Mouse (Mus musculus): ENCODE data around the gene Cdh23.
"Not testable (repeated sequence)": the region's sequence is repeated elsewhere in the genome, so short reads cannot be mapped to it uniquely, and the experiment has no call there.

Cdh23 gene

GRCm38 (mm10) chr10:60696390-60696789 is at the start of gene Cdh23:
Gene Cdh23 (minus strand): TSS chr10:60696490.
- DNase-seq (ENCODE audit: low spot score in 2 of 2) = no peak

GRCm38 (mm10) chr10:60744543-60745290 is 48.4 kb upstream of the Cdh23 start:
- no peak for DNase-seq (ENCODE audit: low spot score in 2 of 2)

- no peak for DNase-seq (ENCODE audit: low spot score in 2 of 2)
Observed at GRCm38 (mm10) chr10:60743681-60744080, 47.4 kb upstream of the Cdh23 start.

- DNase-seq (ENCODE audit: low spot score in 2 of 2) = no peak
Observed at GRCm38 (mm10) chr10:60742942-60743341, 46.7 kb upstream of the Cdh23 start.

- not testable (repeated sequence) for DNase-seq (ENCODE audit: low spot score in 2 of 2)
Observed at GRCm38 (mm10) chr10:60742296-60742695, 46.0 kb upstream of the Cdh23 start.

- DNase-seq (ENCODE audit: low spot score in 2 of 2) = no peak
Observed at GRCm38 (mm10) chr10:60741435-60741834, 45.1 kb upstream of the Cdh23 start.

GRCm38 (mm10) chr10:60739619-60740363 is 43.5 kb upstream of the Cdh23 start:
- no peak for DNase-seq (ENCODE audit: low spot score in 2 of 2)

GRCm38 (mm10) chr10:60737886-60738640 is 41.8 kb upstream of the Cdh23 start:
- no peak for DNase-seq (ENCODE audit: low spot score in 2 of 2)

- no peak for DNase-seq (ENCODE audit: low spot score in 2 of 2)
Observed at GRCm38 (mm10) chr10:60737169-60737728, 41.0 kb upstream of the Cdh23 start.

GRCm38 (mm10) chr10:60735737-60736136 is 39.4 kb upstream of the Cdh23 start:
- no peak for DNase-seq (ENCODE audit: low spot score in 2 of 2)

- no peak for DNase-seq (ENCODE audit: low spot score in 2 of 2)
Observed at GRCm38 (mm10) chr10:60733471-60733870, 37.2 kb upstream of the Cdh23 start.

- no peak for DNase-seq (ENCODE audit: low spot score in 2 of 2)
Observed at GRCm38 (mm10) chr10:60732397-60732861, 36.1 kb upstream of the Cdh23 start.

- DNase-seq (ENCODE audit: low spot score in 2 of 2) = no peak
Observed at GRCm38 (mm10) chr10:60731742-60732141, 35.5 kb upstream of the Cdh23 start.

- DNase-seq (ENCODE audit: low spot score in 2 of 2) = no peak
Observed at GRCm38 (mm10) chr10:60727301-60727700, 31.0 kb upstream of the Cdh23 start.

- no peak for DNase-seq (ENCODE audit: low spot score in 2 of 2)
Observed at GRCm38 (mm10) chr10:60726896-60727295, 30.6 kb upstream of the Cdh23 start.

GRCm38 (mm10) chr10:60724496-60724895 is 28.2 kb upstream of the Cdh23 start:
- DNase-seq (ENCODE audit: low spot score in 2 of 2) = no peak

GRCm38 (mm10) chr10:60723345-60723744 is 27.1 kb upstream of the Cdh23 start:
- DNase-seq (ENCODE audit: low spot score in 2 of 2) = no peak

GRCm38 (mm10) chr10:60721640-60722039 is 25.4 kb upstream of the Cdh23 start:
- DNase-seq (ENCODE audit: low spot score in 2 of 2) = no peak

- no peak for DNase-seq (ENCODE audit: low spot score in 2 of 2)
Observed at GRCm38 (mm10) chr10:60720461-60720860, 24.2 kb upstream of the Cdh23 start.

GRCm38 (mm10) chr10:60718491-60718890 is 22.2 kb upstream of the Cdh23 start:
- no peak for DNase-seq (ENCODE audit: low spot score in 2 of 2)

- no peak for DNase-seq (ENCODE audit: low spot score in 2 of 2)
Observed at GRCm38 (mm10) chr10:60716449-60716848, 20.2 kb upstream of the Cdh23 start.

GRCm38 (mm10) chr10:60712299-60712698 is 16.0 kb upstream of the Cdh23 start:
- not testable (repeated sequence) for DNase-seq (ENCODE audit: low spot score in 2 of 2)

Data from frontal cortex, postnatal 36 days (tissue).